Mouse (Mus musculus) E14TG2a.4 (cell line): ENCODE results near the gene Tor4a.

Source experiments
- CTCF ChIP-seq: conservative IDR thresholded peaks from 2 replicates; pipeline ENCODE4 v1.5.1; 2014; ENCODE audit warnings: low read length
- NANOG ChIP-seq: IDR thresholded peaks from 2 replicates; pipeline ENCODE4 v1.6.1; 2014; ENCODE audit warnings: borderline replicate concordance, low read length, mixed read lengths
- POU5F1 ChIP-seq: IDR thresholded peaks from 2 replicates; pipeline ENCODE4 v1.6.1; 2014; ENCODE audit warnings: low read length, borderline replicate concordance

- no peak for TF ChIP-seq CTCF
- TF ChIP-seq POU5F1 = no peak
- TF ChIP-seq NANOG = no peak
Measured at GRCm38 (mm10) chr2:25178285-25178972, 18.3 kb downstream of the Tor4a start.
